ENCODE assay signal across 10 mouse cellular contexts in the genomic region with DNA sequence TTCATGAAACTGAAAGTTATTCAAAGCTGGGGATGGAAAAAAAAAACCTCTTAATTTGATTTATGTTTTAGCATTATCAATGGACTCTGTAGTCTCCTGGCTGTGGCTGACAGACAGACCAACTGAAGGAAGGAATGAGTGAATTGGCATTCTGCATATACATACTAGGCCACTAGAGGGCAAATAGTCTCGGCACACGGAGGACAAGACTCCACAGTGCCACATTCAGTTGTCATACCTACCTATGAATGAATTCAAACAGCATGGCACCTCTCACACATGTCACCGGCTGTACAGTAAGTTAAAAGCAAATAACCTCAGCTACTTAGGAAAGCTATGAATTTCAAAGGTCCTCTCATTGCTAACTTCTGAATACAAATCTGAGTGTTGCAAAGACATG.
DNase-seq lines count a peak whose midpoint lies in the region; ATAC-seq lines count a peak whose summit lies in the region.
"Had no signal": no experiment of that assay in that cellular context is flagged by ENCODE, and none has a peak within 500 bp of the region (broad histone marks: within the 10 kb centered on the region; RNA-seq: fewer than 3 reads in every experiment).

No protein-coding gene starts in this region.

- no peaks in the 10 kb centered on the region for H3K9me3 ChIP-seq in hindbrain, embryonic 11.5 days (ENCODE audit: control insufficient read depth, low read length)
- H3K9me3 ChIP-seq in hindbrain, embryonic 13.5 days = no peaks in the 10 kb centered on the region
- no peaks in the 10 kb centered on the region for H3K9me3 ChIP-seq in forebrain, embryonic 15.5 days

- no peak overlapping the region for H3K27ac ChIP-seq in hindbrain, embryonic 11.5 days (ENCODE audit: low read depth, low read length)
- no peak overlapping the region for H3K27ac ChIP-seq in hindbrain, embryonic 13.5 days
- no peak overlapping the region for H3K27ac ChIP-seq in forebrain, embryonic 15.5 days (replicated peaks)
- H3K27ac ChIP-seq: macrophage had no signal

- 35% methylated on average over 3 of the region's 3 CpGs for WGBS in hindbrain, embryonic 11.5 days
- WGBS in hindbrain, embryonic 13.5 days = 37% methylated on average over 3 of the region's 3 CpGs
- 22% methylated on average over 3 of the region's 3 CpGs for WGBS in forebrain, embryonic 15.5 days

- no peaks in the 10 kb centered on the region for H3K36me3 ChIP-seq in hindbrain, embryonic 11.5 days (ENCODE audit: control insufficient read depth, insufficient read depth, low read length)
- H3K36me3 ChIP-seq in hindbrain, embryonic 13.5 days = no peaks in the 10 kb centered on the region
- no peaks in the 10 kb centered on the region for H3K36me3 ChIP-seq in forebrain, embryonic 15.5 days

- H3K27me3 ChIP-seq in hindbrain, embryonic 11.5 days (ENCODE audit: control insufficient read depth, insufficient read depth, low read length) = no peaks in the 10 kb centered on the region
- no peaks in the 10 kb centered on the region for H3K27me3 ChIP-seq in hindbrain, embryonic 13.5 days
- H3K27me3 ChIP-seq in forebrain, embryonic 15.5 days = no peaks in the 10 kb centered on the region; the same call in 1 of the 2 replicates

- H3K4me2 ChIP-seq in hindbrain, embryonic 11.5 days (replicated peaks; ENCODE audit: low read depth, low read length) = no peak overlapping the region
- H3K4me2 ChIP-seq in hindbrain, embryonic 13.5 days = no peak overlapping the region
- H3K4me2 ChIP-seq in forebrain, embryonic 15.5 days (replicated peaks) = no peak overlapping the region

- no peaks in the 10 kb centered on the region for H3K4me1 ChIP-seq in hindbrain, embryonic 11.5 days (replicated peaks; ENCODE audit: control insufficient read depth, insufficient read depth, low read length)
- H3K4me1 ChIP-seq in hindbrain, embryonic 13.5 days (replicated peaks) = no peaks in the 10 kb centered on the region
- no peaks in the 10 kb centered on the region for H3K4me1 ChIP-seq in forebrain, embryonic 15.5 days

- no peak for ATAC-seq in hindbrain, embryonic 11.5 days (ENCODE audit: low FRiP score)
- ATAC-seq in hindbrain, embryonic 13.5 days (ENCODE audit: low FRiP score) = no peak
- ATAC-seq in forebrain, embryonic 15.5 days (replicated peaks) = no peak

- H3K4me3 ChIP-seq in hindbrain, embryonic 11.5 days (ENCODE audit: low read depth, low read length) = no peak overlapping the region
- H3K4me3 ChIP-seq in hindbrain, embryonic 13.5 days = no peak overlapping the region
- H3K4me3 ChIP-seq in forebrain, embryonic 15.5 days = no peak overlapping the region
- H3K4me3 ChIP-seq: erythroblast, embryonic 14.5 days had no signal

- DNase-seq in hindbrain, embryonic 11.5 days (ENCODE audit: low spot score) = peak; percentile 37
- DNase-seq in urinary bladder, postnatal 25 days (ENCODE audit: low spot score) = peak; percentile 3
- DNase-seq in urinary bladder, postnatal 10 days (ENCODE audit: low spot score) = no peak
- DNase-seq in embryo, embryonic 10.5 days (ENCODE audit: low spot score) = peak; percentile 65
- DNase-seq in lung, postnatal 14 days = peak; percentile 11
- DNase-seq in gastrocnemius, postnatal 10 days = no peak

- H3K9ac ChIP-seq in hindbrain, embryonic 11.5 days (ENCODE audit: low read depth, low read length) = no peak overlapping the region
- no peak overlapping the region for H3K9ac ChIP-seq in hindbrain, embryonic 13.5 days
- H3K9ac ChIP-seq in forebrain, embryonic 15.5 days (replicated peaks) = no peak overlapping the region

Comparison
In these comparisons a context has a peak if more than half of its experiments do, and no peak if none do; other contexts are left out.
1. DNase-seq: peak in hindbrain, embryonic 11.5 days (single experiment), urinary bladder, postnatal 25 days (single experiment), embryo, embryonic 10.5 days (single experiment) and lung, postnatal 14 days (single experiment); none in urinary bladder, postnatal 10 days (single experiment) and gastrocnemius, postnatal 10 days (single experiment).